Mouse (Mus musculus): ENCODE measurements at regions not wholly inside any gene's neighbourhood (a gene's known extent, or its start where the extent isn't known, plus 50 kb on each side); places are given as distances from the start of the nearest gene placed in this dataset.

DNA sequence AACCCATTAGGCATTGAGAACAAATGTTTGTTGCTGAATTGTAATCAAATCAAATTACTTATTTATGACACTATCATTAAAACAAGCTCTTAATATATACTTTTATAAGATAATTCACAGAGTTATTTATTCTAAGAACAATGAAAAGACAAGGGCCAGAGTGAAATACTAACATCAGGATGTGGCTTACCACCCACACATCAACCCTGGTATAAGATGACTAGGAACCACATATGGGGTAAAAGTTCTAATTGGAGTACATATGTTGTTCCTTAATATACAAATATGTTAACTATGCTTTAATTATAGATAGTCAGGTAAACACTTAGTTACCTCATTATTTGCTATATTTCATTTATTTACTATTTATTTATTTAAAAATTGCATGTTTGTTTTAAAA lies 101.7 kb upstream of the Ankrd1 start:
- H3K36me3 ChIP-seq (ENCODE audit: insufficient read depth, low read length), result no peaks in the 10 kb centered on the region
- no peaks in the 10 kb centered on the region for H3K9me3 ChIP-seq (ENCODE audit: low read length)
- H3K4me3 ChIP-seq (replicated peaks; ENCODE audit: low read length), result no peak overlapping the region
- peaks cover 5% of the 10 kb centered on the region; the same call in 1 of the 2 replicates for H3K27me3 ChIP-seq (ENCODE audit: insufficient read depth, low read length)
- no peak for TF ChIP-seq CTCF (conservative IDR thresholded peaks at IDR 0.05; ENCODE audit: low read length)
- no peak for TF ChIP-seq NANOG (IDR thresholded peaks at IDR 0.05; ENCODE audit: borderline replicate concordance, low read length)
- no peak for TF ChIP-seq POU5F1 (IDR thresholded peaks at IDR 0.05; ENCODE audit: borderline replicate concordance, low read length)
- no peaks in the 10 kb centered on the region for H3K4me1 ChIP-seq (replicated peaks; ENCODE audit: low read depth, low read length)

DNA sequence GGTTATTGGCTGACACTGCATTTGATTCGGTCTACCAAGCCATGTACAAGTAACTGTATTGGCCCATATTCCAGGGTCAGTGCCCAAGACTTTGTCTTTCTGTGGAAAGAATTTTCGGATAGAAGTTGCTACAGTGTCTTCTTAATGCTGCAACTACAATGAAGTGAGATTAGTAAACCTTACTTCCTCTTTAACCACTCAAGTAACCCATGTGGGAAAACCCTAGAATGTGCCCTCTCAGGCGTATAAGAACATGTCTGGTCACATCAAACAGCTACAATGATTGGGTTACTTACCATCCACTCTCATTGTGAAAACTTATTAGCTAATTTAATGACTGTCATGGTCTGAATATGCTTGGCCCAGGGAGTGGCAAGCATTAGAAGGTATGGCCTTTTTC lies 102.3 kb upstream of the Ankrd1 start:
- TF ChIP-seq NANOG (IDR thresholded peaks at IDR 0.05; ENCODE audit: borderline replicate concordance, low read length) (no peak), CTCF (conservative IDR thresholded peaks at IDR 0.05; ENCODE audit: low read length) (no peak), POU5F1 (IDR thresholded peaks at IDR 0.05; ENCODE audit: borderline replicate concordance, low read length) (no peak)
- H3K36me3 ChIP-seq (ENCODE audit: insufficient read depth, low read length), result no peaks in the 10 kb centered on the region
- H3K4me3 ChIP-seq (replicated peaks; ENCODE audit: low read length), result no peak overlapping the region
- no peaks in the 10 kb centered on the region for H3K9me3 ChIP-seq (ENCODE audit: low read length)
- peaks cover 2% of the 10 kb centered on the region for H3K4me1 ChIP-seq (replicated peaks; ENCODE audit: low read depth, low read length)
- H3K27me3 ChIP-seq (ENCODE audit: insufficient read depth, low read length), result peaks cover 5% of the 10 kb centered on the region; the same call in 1 of the 2 replicates

DNA sequence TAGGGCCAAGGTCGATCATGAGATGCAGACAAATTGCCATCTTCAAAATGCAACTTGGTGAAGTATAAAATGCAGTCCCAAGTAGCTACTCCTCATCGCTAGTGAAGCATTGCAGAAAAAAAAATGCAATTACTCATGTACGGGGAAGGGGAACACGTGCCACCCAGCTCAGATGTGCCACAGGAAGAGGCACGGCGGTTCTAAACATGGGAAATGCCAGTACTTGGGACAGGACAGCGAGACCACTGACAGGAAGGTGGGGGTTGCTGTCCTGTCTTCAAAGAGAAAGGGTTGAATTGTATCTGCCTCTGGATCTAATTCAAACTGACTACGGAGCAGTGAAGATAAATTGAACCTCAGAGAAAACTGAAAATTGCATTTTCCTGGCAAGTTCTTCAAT lies 104.6 kb upstream of the Ankrd1 start:
- no peaks in the 10 kb centered on the region for H3K36me3 ChIP-seq (ENCODE audit: insufficient read depth, low read length)
- no peak overlapping the region for H3K4me3 ChIP-seq (replicated peaks; ENCODE audit: low read length)
- peaks cover 5% of the 10 kb centered on the region; the same call in 1 of the 2 replicates for H3K27me3 ChIP-seq (ENCODE audit: insufficient read depth, low read length)
- H3K4me1 ChIP-seq (replicated peaks; ENCODE audit: low read depth, low read length), result peaks cover 7% of the 10 kb centered on the region
- no peaks in the 10 kb centered on the region for H3K9me3 ChIP-seq (ENCODE audit: low read length)
- TF ChIP-seq NANOG (IDR thresholded peaks at IDR 0.05; ENCODE audit: borderline replicate concordance, low read length), result no peak
- TF ChIP-seq POU5F1 (IDR thresholded peaks at IDR 0.05; ENCODE audit: borderline replicate concordance, low read length), result no peak
- no peak for TF ChIP-seq CTCF (conservative IDR thresholded peaks at IDR 0.05; ENCODE audit: low read length)

DNA sequence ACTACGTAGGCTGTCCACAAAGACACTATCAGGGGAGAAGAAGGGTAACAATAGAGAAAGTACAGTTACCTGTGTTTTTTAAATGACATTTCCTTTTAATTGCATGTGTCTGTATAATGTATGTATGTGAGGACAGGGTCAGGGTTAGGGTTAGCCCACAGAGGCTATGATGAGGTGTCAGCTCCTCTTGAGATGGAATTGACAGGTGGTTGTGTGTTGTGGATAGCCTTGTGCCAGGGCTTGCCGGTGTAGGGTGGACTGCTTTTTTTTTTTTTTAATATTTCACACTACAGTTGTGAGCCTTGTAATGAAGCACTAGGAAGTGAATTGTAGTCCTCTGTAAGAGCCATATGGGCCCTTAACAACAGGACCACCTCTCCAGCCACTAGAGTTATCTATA lies 105.7 kb upstream of the Ankrd1 start:
- Histone ChIP-seq H3K27me3 (ENCODE audit: insufficient read depth, low read length) (peaks cover 5% of the 10 kb centered on the region; the same call in 1 of the 2 replicates), H3K4me3 (replicated peaks; ENCODE audit: low read length) (no peak overlapping the region), H3K9me3 (ENCODE audit: low read length) (no peaks in the 10 kb centered on the region), H3K36me3 (ENCODE audit: insufficient read depth, low read length) (no peaks in the 10 kb centered on the region), H3K4me1 (replicated peaks; ENCODE audit: low read depth, low read length) (peaks cover 7% of the 10 kb centered on the region)
- TF ChIP-seq CTCF (conservative IDR thresholded peaks at IDR 0.05; ENCODE audit: low read length), result no peak
- TF ChIP-seq NANOG (IDR thresholded peaks at IDR 0.05; ENCODE audit: borderline replicate concordance, low read length), result no peak
- no peak for TF ChIP-seq POU5F1 (IDR thresholded peaks at IDR 0.05; ENCODE audit: borderline replicate concordance, low read length)

DNA sequence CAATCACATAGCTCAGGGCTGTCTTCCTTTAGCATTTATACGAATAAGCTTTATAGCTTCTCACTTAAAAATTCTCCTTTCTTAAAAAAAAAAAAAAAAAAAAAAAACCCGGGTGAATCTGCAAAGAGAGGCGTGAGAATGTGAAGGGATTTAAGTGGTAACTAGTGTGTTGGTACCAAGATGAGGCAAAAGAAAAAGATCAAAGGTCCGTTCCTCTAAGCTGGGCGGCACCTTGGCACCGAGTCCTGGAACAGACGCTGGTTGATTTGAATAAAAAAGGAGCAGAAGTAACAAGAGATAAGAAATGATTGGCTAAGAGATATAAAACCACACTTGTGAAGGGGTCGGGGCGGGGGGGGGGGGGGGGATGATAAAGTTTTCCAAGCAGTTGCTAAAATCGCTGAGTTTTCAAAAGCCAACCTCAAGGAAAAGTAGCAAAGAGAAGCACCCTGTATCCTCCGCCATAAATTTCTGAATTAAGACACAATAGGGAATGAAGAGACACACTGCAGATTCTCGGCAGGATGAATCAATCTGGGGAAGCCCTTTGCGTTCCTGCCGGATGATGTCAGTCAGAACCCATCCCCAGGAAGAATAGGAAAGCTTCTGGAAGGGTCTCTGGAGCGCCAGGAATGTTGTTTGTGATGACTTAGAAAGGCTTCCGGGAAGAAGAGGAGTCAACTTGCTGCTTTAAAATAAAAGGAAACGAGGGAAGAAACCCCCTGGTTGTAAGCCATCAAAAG lies 107.7 kb upstream of the Ankrd1 start:
- Histone ChIP-seq H3K36me3 (ENCODE audit: insufficient read depth, low read length) (no peaks in the 10 kb centered on the region), H3K4me1 (replicated peaks; ENCODE audit: low read depth, low read length) (peaks cover 7% of the 10 kb centered on the region), H3K4me3 (replicated peaks; ENCODE audit: low read length) (no peak overlapping the region), H3K9me3 (ENCODE audit: low read length) (no peaks in the 10 kb centered on the region), H3K27me3 (ENCODE audit: insufficient read depth, low read length) (peaks cover 5% of the 10 kb centered on the region; the same call in 1 of the 2 replicates)
- TF ChIP-seq POU5F1 (IDR thresholded peaks at IDR 0.05; ENCODE audit: borderline replicate concordance, low read length) (no peak), NANOG (IDR thresholded peaks at IDR 0.05; ENCODE audit: borderline replicate concordance, low read length) (no peak), CTCF (conservative IDR thresholded peaks at IDR 0.05; ENCODE audit: low read length) (no peak)

- H3K36me3 ChIP-seq (ENCODE audit: insufficient read depth, low read length), result no peaks in the 10 kb centered on the region
- H3K27me3 ChIP-seq (ENCODE audit: insufficient read depth, low read length), result peaks cover 5% of the 10 kb centered on the region; the same call in 1 of the 2 replicates
- TF ChIP-seq CTCF (conservative IDR thresholded peaks at IDR 0.05; ENCODE audit: low read length), result no peak
- TF ChIP-seq NANOG (IDR thresholded peaks at IDR 0.05; ENCODE audit: borderline replicate concordance, low read length), result no peak
- TF ChIP-seq POU5F1 (IDR thresholded peaks at IDR 0.05; ENCODE audit: borderline replicate concordance, low read length), result no peak
- H3K4me3 ChIP-seq (replicated peaks; ENCODE audit: low read length), result no peak overlapping the region
- peaks cover 7% of the 10 kb centered on the region for H3K4me1 ChIP-seq (replicated peaks; ENCODE audit: low read depth, low read length)
- H3K9me3 ChIP-seq (ENCODE audit: low read length), result no peaks in the 10 kb centered on the region
These were observed 109.4 kb upstream of the Ankrd1 start for GRCm38 (mm10) chr19:36229315-36229714.

GRCm38 (mm10) chr19:36229941-36230340 lies 110.0 kb upstream of the Ankrd1 start:
- TF ChIP-seq CTCF (conservative IDR thresholded peaks at IDR 0.05; ENCODE audit: low read length) (no peak), NANOG (IDR thresholded peaks at IDR 0.05; ENCODE audit: borderline replicate concordance, low read length) (no peak), POU5F1 (IDR thresholded peaks at IDR 0.05; ENCODE audit: borderline replicate concordance, low read length) (no peak)
- Histone ChIP-seq H3K9me3 (ENCODE audit: low read length) (no peaks in the 10 kb centered on the region), H3K4me3 (replicated peaks; ENCODE audit: low read length) (no peak overlapping the region)

GRCm38 (mm10) chr19:36235131-36235530 lies 113.0 kb upstream of the Pcgf5 start:
- no peak overlapping the region for H3K4me3 ChIP-seq (replicated peaks; ENCODE audit: low read length)
- TF ChIP-seq CTCF (conservative IDR thresholded peaks at IDR 0.05; ENCODE audit: low read length) (no peak), NANOG (IDR thresholded peaks at IDR 0.05; ENCODE audit: borderline replicate concordance, low read length) (no peak), POU5F1 (IDR thresholded peaks at IDR 0.05; ENCODE audit: borderline replicate concordance, low read length) (no peak)

More at GRCm38 (mm10) chr19:36229941-36230340, 110.0 kb upstream of the Ankrd1 start:
- H3K36me3 ChIP-seq (ENCODE audit: insufficient read depth, low read length), result no peaks in the 10 kb centered on the region
- H3K27me3 ChIP-seq (ENCODE audit: insufficient read depth, low read length), result peaks cover 5% of the 10 kb centered on the region; the same call in 1 of the 2 replicates
- H3K4me1 ChIP-seq (replicated peaks; ENCODE audit: low read depth, low read length), result peaks cover 9% of the 10 kb centered on the region

More at GRCm38 (mm10) chr19:36235131-36235530, 113.0 kb upstream of the Pcgf5 start:
- Histone ChIP-seq H3K9me3 (ENCODE audit: low read length) (no peaks in the 10 kb centered on the region), H3K36me3 (ENCODE audit: insufficient read depth, low read length) (no peaks in the 10 kb centered on the region), H3K27me3 (ENCODE audit: insufficient read depth, low read length) (no peaks in the 10 kb centered on the region), H3K4me1 (replicated peaks; ENCODE audit: low read depth, low read length) (peaks cover 15% of the 10 kb centered on the region; the same call in 1 of the 2 replicates)

All from E14TG2a.4 (cell line).